Comparison of ENCODE assay signal across 11 mouse cellular contexts in genomic region chr12:108395285-108395660, GRCm38 (mm10). TPM values are rescaled to one million over a fixed set of nuclear protein-coding genes. Genes with fewer than 3 reads are reported as not detected.
DNase-seq lines count a peak whose midpoint lies in the region; ATAC-seq lines count a peak whose summit lies in the region.
"Had no signal": no experiment of that assay in that cellular context is flagged by ENCODE, and none has a peak within 500 bp of the region (broad histone marks: within the 10 kb centered on the region; RNA-seq: fewer than 3 reads in every experiment).

No protein-coding gene starts in this region.

- peaks cover 22% of the 10 kb centered on the region for H3K4me1 ChIP-seq in neural tube, embryonic 11.5 days (ENCODE audit: control insufficient read depth, insufficient read depth, low read length)
- H3K4me1 ChIP-seq in forebrain, embryonic 13.5 days = peaks cover 49% of the 10 kb centered on the region
- H3K4me1 ChIP-seq in hindbrain, embryonic 16.5 days (ENCODE audit: control insufficient read depth, insufficient read depth, low read depth, low read length) = peaks cover 25% of the 10 kb centered on the region
- H3K4me1 ChIP-seq in neural tube, embryonic 14.5 days (ENCODE audit: control insufficient read depth, insufficient read depth, low read length) = peaks cover 9% of the 10 kb centered on the region; the same call in 1 of the 2 replicates

- WGBS in neural tube, embryonic 11.5 days = 77% methylated on average over 6 of the region's 6 CpGs
- 65% methylated on average over 6 of the region's 6 CpGs for WGBS in forebrain, embryonic 13.5 days
- WGBS in hindbrain, embryonic 16.5 days = 69% methylated on average over 6 of the region's 6 CpGs
- 72% methylated on average over 6 of the region's 6 CpGs for WGBS in neural tube, embryonic 14.5 days

- H3K4me3 ChIP-seq in neural tube, embryonic 11.5 days (ENCODE audit: low read depth, low read length) = no peak overlapping the region
- H3K4me3 ChIP-seq in forebrain, embryonic 13.5 days = no peak overlapping the region
- no peak overlapping the region for H3K4me3 ChIP-seq in hindbrain, embryonic 16.5 days (ENCODE audit: low read length)
- H3K4me3 ChIP-seq in neural tube, embryonic 14.5 days (ENCODE audit: low read depth, low read length) = no peak overlapping the region
- H3K4me3 ChIP-seq: heart, adult 2 months; limb, embryonic 12.5 days had no signal

- peak overlapping the region; percentile 78 for H3K27ac ChIP-seq in neural tube, embryonic 11.5 days (ENCODE audit: low read depth, low read length)
- H3K27ac ChIP-seq in forebrain, embryonic 13.5 days = peak overlapping the region; percentile 79
- H3K27ac ChIP-seq in hindbrain, embryonic 16.5 days (ENCODE audit: low read depth, low read length) = peak overlapping the region; percentile 78
- peak overlapping the region; percentile 65; the same call in 1 of the 2 replicates for H3K27ac ChIP-seq in neural tube, embryonic 14.5 days (ENCODE audit: low read depth, low read length)
- H3K27ac ChIP-seq: heart, adult 2 months; limb, embryonic 12.5 days had no signal

- no peaks in the 10 kb centered on the region for H3K36me3 ChIP-seq in neural tube, embryonic 11.5 days (ENCODE audit: control insufficient read depth, insufficient read depth, low read length)
- no peaks in the 10 kb centered on the region for H3K36me3 ChIP-seq in forebrain, embryonic 13.5 days (ENCODE audit: poor library complexity, severe bottlenecking)
- H3K36me3 ChIP-seq in hindbrain, embryonic 16.5 days (ENCODE audit: control insufficient read depth, insufficient read depth, low read length) = no peaks in the 10 kb centered on the region
- no peaks in the 10 kb centered on the region for H3K36me3 ChIP-seq in neural tube, embryonic 14.5 days (ENCODE audit: control insufficient read depth, insufficient read depth, low read length)
- H3K36me3 ChIP-seq: limb, embryonic 12.5 days had no signal

- no peak for ATAC-seq in neural tube, embryonic 11.5 days (ENCODE audit: insufficient read depth, low FRiP score, low TSS enrichment)
- ATAC-seq in forebrain, embryonic 13.5 days = no peak
- no peak for ATAC-seq in hindbrain, embryonic 16.5 days
- ATAC-seq in neural tube, embryonic 14.5 days (ENCODE audit: low read depth) = no peak
- no peak for ATAC-seq in inflammation-experienced regulatory T-cells, adult 6 months

- no peak overlapping the region for H3K4me2 ChIP-seq in neural tube, embryonic 11.5 days (ENCODE audit: low read depth)
- no peak overlapping the region for H3K4me2 ChIP-seq in forebrain, embryonic 13.5 days
- no peak overlapping the region for H3K4me2 ChIP-seq in hindbrain, embryonic 16.5 days (ENCODE audit: low read length)
- no peak overlapping the region for H3K4me2 ChIP-seq in neural tube, embryonic 14.5 days (ENCODE audit: low read depth, low read length)
- H3K4me2 ChIP-seq: limb, embryonic 12.5 days had no signal

- DNase-seq in neural tube, embryonic 11.5 days (ENCODE audit: low spot score) = no peak
- DNase-seq in neural tube, embryonic 10.5 days (ENCODE audit: extremely low spot score, low spot score) = no peak
- no peak for DNase-seq in thymus, postnatal 14 days
- DNase-seq: heart, adult 2 months; lung, adult 2 months; thymus, postnatal 4 days had no signal

- H3K9me3 ChIP-seq in neural tube, embryonic 11.5 days (ENCODE audit: control insufficient read depth, low read length) = no peaks in the 10 kb centered on the region
- H3K9me3 ChIP-seq in forebrain, embryonic 13.5 days (replicated peaks) = no peaks in the 10 kb centered on the region
- no peaks in the 10 kb centered on the region for H3K9me3 ChIP-seq in hindbrain, embryonic 16.5 days (ENCODE audit: control insufficient read depth, low read length)
- no peaks in the 10 kb centered on the region for H3K9me3 ChIP-seq in neural tube, embryonic 14.5 days (ENCODE audit: control insufficient read depth, low read length)
- H3K9me3 ChIP-seq: limb, embryonic 12.5 days had no signal

- H3K9ac ChIP-seq in neural tube, embryonic 11.5 days (ENCODE audit: low read length) = no peak overlapping the region
- H3K9ac ChIP-seq in forebrain, embryonic 13.5 days = no peak overlapping the region
- H3K9ac ChIP-seq in hindbrain, embryonic 16.5 days (ENCODE audit: low read depth, low read length) = no peak overlapping the region
- H3K9ac ChIP-seq in neural tube, embryonic 14.5 days (replicated peaks; ENCODE audit: low read depth, low read length) = no peak overlapping the region
- H3K9ac ChIP-seq: limb, embryonic 12.5 days had no signal

- H3K27me3 ChIP-seq in neural tube, embryonic 11.5 days (ENCODE audit: control insufficient read depth, insufficient read depth, low read length) = no peaks in the 10 kb centered on the region
- H3K27me3 ChIP-seq in forebrain, embryonic 13.5 days = no peaks in the 10 kb centered on the region
- H3K27me3 ChIP-seq in hindbrain, embryonic 16.5 days (replicated peaks; ENCODE audit: control insufficient read depth, insufficient read depth, low read length) = no peaks in the 10 kb centered on the region
- no peaks in the 10 kb centered on the region for H3K27me3 ChIP-seq in neural tube, embryonic 14.5 days (ENCODE audit: control insufficient read depth, insufficient read depth, low read length)
- H3K27me3 ChIP-seq: limb, embryonic 12.5 days had no signal

RNA-seq across cellular contexts. Expression of gene Eml1, which starts 24.5 kb away (rescaled TPM):
- 138 and 164 TPM in 2 replicates for polyA plus RNA-seq in neural tube, embryonic 11.5 days (2014; fragmentation: Nextera tagmentation; extraction: Ambion mirVana)
- 54.5 and 71.4 TPM in 2 replicates for polyA plus RNA-seq in forebrain, embryonic 13.5 days (2015; fragmentation: Nextera tagmentation; extraction: Ambion mirVana)
- 59.3 and 62.3 TPM in 2 replicates for polyA plus RNA-seq in hindbrain, embryonic 16.5 days (2015; fragmentation: Nextera tagmentation; extraction: Ambion mirVana)
- polyA plus RNA-seq in neural tube, embryonic 14.5 days (2014; fragmentation: Nextera tagmentation; extraction: Ambion mirVana) = 48.9 and 82.8 TPM in 2 replicates
- not detected for polyA plus RNA-seq in inflammation-experienced regulatory T-cells, adult 6 months (2017; shearing (Covaris generic))

Comparison
In these comparisons a context has a peak if more than half of its experiments do, and no peak if none do; other contexts are left out.
1. RNA of gene Eml1, which starts 24.5 kb away (polyA plus RNA-seq): 138 to 164 TPM in neural tube, embryonic 11.5 days, 59.3 to 62.3 TPM in hindbrain, embryonic 16.5 days, 54.5 to 71.4 TPM in forebrain, embryonic 13.5 days and 48.9 to 82.8 TPM in neural tube, embryonic 14.5 days; not detected in inflammation-experienced regulatory T-cells, adult 6 months; every median in the first group is over 10 times any median in the second.
2. Peak in every context shown above with its lines, with median percentiles within 50 percentile points of each other: H3K27ac ChIP-seq.